Mouse (Mus musculus) cerebral cortex, adult 2 months (tissue): ENCODE results near the gene B430305J03Rik.

Experiments
- WGBS: fragments of 180-500 bp; shearing (Covaris S2); methylation state at CpG from one replicate; pipeline ENCODE4 v1.1.7; 2018; 5-methylcytosine and 5-hydroxymethylcytosine counted together

B430305J03Rik gene

GRCm38 (mm10) chr3:61365779-61366373, at the start of gene B430305J03Rik:
TSS of gene B430305J03Rik (minus strand) at chr3:61365951.
- WGBS = 2% methylated on average over 10 of the region's 10 CpGs

GRCm38 (mm10) chr3:61409683-61410082, 43.9 kb upstream of the B430305J03Rik start:
- WGBS = 80% methylated on average over 6 of the region's 6 CpGs

GRCm38 (mm10) chr3:61406921-61407320, 41.2 kb upstream of the B430305J03Rik start:
- 74% methylated on average over 4 of the region's 4 CpGs for WGBS

GRCm38 (mm10) chr3:61400823-61401387, 35.2 kb upstream of the B430305J03Rik start:
- WGBS = 78% methylated on average over 1 of the region's 1 CpGs

- WGBS = 62% methylated on average over 2 of the region's 2 CpGs
These were observed 31.0 kb upstream of the B430305J03Rik start for GRCm38 (mm10) chr3:61396728-61397127.

GRCm38 (mm10) chr3:61395382-61395781, 29.6 kb upstream of the B430305J03Rik start:
- 95% methylated on average over 3 of the region's 3 CpGs for WGBS

GRCm38 (mm10) chr3:61393520-61393919, 27.8 kb upstream of the B430305J03Rik start:
- WGBS = 84% methylated on average over 3 of the region's 3 CpGs

GRCm38 (mm10) chr3:61392881-61393280, 27.1 kb upstream of the B430305J03Rik start:
- WGBS = 95% methylated on average over 1 of the region's 1 CpGs

- WGBS = 56% methylated on average over 4 of the region's 4 CpGs
These were observed 25.8 kb upstream of the B430305J03Rik start for GRCm38 (mm10) chr3:61391564-61391963.

GRCm38 (mm10) chr3:61386368-61386767, 20.6 kb upstream of the B430305J03Rik start:
- 75% methylated on average over 4 of the region's 4 CpGs for WGBS

GRCm38 (mm10) chr3:61376001-61376400, 10.2 kb upstream of the B430305J03Rik start:
- WGBS = 86% methylated on average over 8 of the region's 8 CpGs

- WGBS = 76% methylated on average over 1 of the region's 1 CpGs
These were observed 2.7 kb upstream of the B430305J03Rik start for GRCm38 (mm10) chr3:61368446-61368845.

GRCm38 (mm10) chr3:61364978-61365778, 573 bp downstream of the B430305J03Rik start:
- WGBS = under 1% methylated on average over 68 of the region's 68 CpGs

GRCm38 (mm10) chr3:61364661-61364977, 1.1 kb downstream of the B430305J03Rik start:
- WGBS = 0% methylated on average over 33 of the region's 33 CpGs

- under 1% methylated on average over 51 of the region's 51 CpGs for WGBS
These were observed 1.6 kb downstream of the B430305J03Rik start for GRCm38 (mm10) chr3:61363989-61364660.

GRCm38 (mm10) chr3:61363161-61363988, 2.4 kb downstream of the B430305J03Rik start:
- WGBS = under 1% methylated on average over 30 of the region's 30 CpGs

- WGBS = 5% methylated on average over 9 of the region's 9 CpGs
These were observed 3.0 kb downstream of the B430305J03Rik start for GRCm38 (mm10) chr3:61362821-61363160.

- WGBS = 85% methylated on average over 1 of the region's 1 CpGs
These were observed 4.4 kb downstream of the B430305J03Rik start, which contains the start of gene Rap2b for GRCm38 (mm10) chr3:61361338-61361737. TSS of gene Rap2b (plus strand) at chr3:61361638.

- WGBS = 23% methylated on average over 7 of the region's 7 CpGs
These were observed 6.9 kb downstream of the B430305J03Rik start for GRCm38 (mm10) chr3:61358756-61359293.

GRCm38 (mm10) chr3:61358107-61358506, 7.6 kb downstream of the B430305J03Rik start:
- 27% methylated on average over 6 of the region's 6 CpGs for WGBS

GRCm38 (mm10) chr3:61355464-61355863, 10.3 kb downstream of the B430305J03Rik start:
- WGBS = 20% methylated on average over 1 of the region's 1 CpGs
